Mouse (Mus musculus) neural tube, postnatal 0 days (tissue): ENCODE results near the gene Psap. TPM values are rescaled to one million over a fixed set of nuclear protein-coding genes. Genes with fewer than 3 reads are reported as not detected.

Experiments used
- polyA plus RNA-seq: library from polyadenylated mRNA; unstranded; fragments of >200 nt; fragmentation: Nextera tagmentation; extraction: Ambion mirVana; gene quantifications from 2 replicates; pipeline ENCODE4 v1.2.1, GENCODE M21; 2015

Psap gene
- polyA plus RNA-seq = 280 and 288 TPM in 2 replicates

GRCm38 (mm10) chr10:60277207-60278005, at the start of gene Psap:
TSS of gene Psap (plus strand) at chr10:60277627.

GRCm38 (mm10) chr10:60346701-60347405, 69.4 kb downstream of the Psap start, which contains the start of gene Vsir:
TSS of gene Vsir (plus strand) at chr10:60346851.

Other genes with a start within 250 kb of the Psap start
- gene Spock2, start 171.4 kb upstream of the Psap start, polyA plus RNA-seq = 100.0 and 128 TPM in 2 replicates
- 1.6 and 1.7 TPM in 2 replicates for gene Chst3, start 58.4 kb upstream of the Psap start, polyA plus RNA-seq
- gene Vsir, start 69.2 kb downstream of the Psap start, polyA plus RNA-seq = 4.3 and 4.5 TPM in 2 replicates
- gene Gm17455, start 122.1 kb downstream of the Psap start, polyA plus RNA-seq = 11.5 and 13.9 TPM in 2 replicates